Mouse (Mus musculus) ES-E14 (cell line): ENCODE results near the gene AI597479. TPM values are rescaled to one million over a fixed set of nuclear protein-coding genes. Genes with fewer than 3 reads are reported as not detected.

ENCODE experiments used
- DNase-seq: peaks from one replicate; pipeline ENCODE4 v3.0.0-alpha.2; 2013; ENCODE audit warnings: low read depth, low spot score
- H3K27ac ChIP-seq: 2 replicates; pipeline ENCODE4 v1.5.1; 2012; ENCODE audit warnings: low read depth, mild to moderate bottlenecking, low read length, moderate library complexity, mixed read lengths; ENCODE audit not compliant: poor library complexity, insufficient read depth, severe bottlenecking
- H3K36me3 ChIP-seq: 2 replicates; pipeline ENCODE4 v1.6.1; 2012; ENCODE audit warnings: mild to moderate bottlenecking, low read length, moderate library complexity, mixed read lengths; ENCODE audit not compliant: control insufficient read depth, poor library complexity, insufficient read depth, severe bottlenecking
- H3K4me1 ChIP-seq, 2 experiments: fragments of 150-350 bp in 1 of 2; sonication (generic) in 1 of 2; 2 replicates each; pipeline ENCODE4 v1.6.1; 2012; ENCODE audit warnings: low read length in 2 of 2, mild to moderate bottlenecking in 1 of 2, mixed read lengths in 1 of 2; ENCODE audit not compliant: control insufficient read depth in 2 of 2, insufficient read depth in 2 of 2, poor library complexity in 1 of 2
- H3K4me3 ChIP-seq, 2 experiments: fragments of 150-350 bp in 1 of 2; sonication (generic) in 1 of 2; 2 replicates each; pipeline ENCODE4 v1.5.1; 2012; ENCODE audit warnings: low read length in 2 of 2, low read depth in 1 of 2, mild to moderate bottlenecking in 1 of 2, mixed read lengths in 1 of 2; ENCODE audit not compliant: insufficient read depth in 1 of 2, poor library complexity in 1 of 2, severe bottlenecking in 1 of 2
- H3K9ac ChIP-seq: 2 replicates; pipeline ENCODE4 v1.6.1; 2012; ENCODE audit warnings: low read depth, mild to moderate bottlenecking, low read length, mixed read lengths; ENCODE audit not compliant: poor library complexity, insufficient read depth, severe bottlenecking
- H3K9me3 ChIP-seq: fragments of 150-350 bp; sonication (generic); 2 replicates; pipeline ENCODE4 v1.6.1; 2012; ENCODE audit warnings: low read depth, mild to moderate bottlenecking, low read length; ENCODE audit not compliant: control insufficient read depth, insufficient read depth
- CHD2 ChIP-seq: IDR thresholded peaks from 2 replicates; pipeline ENCODE4 v1.6.1; 2014; ENCODE audit warnings: mild to moderate bottlenecking, low read depth, low read length, inconsistent platforms
- HCFC1 ChIP-seq: IDR thresholded peaks from 2 replicates; pipeline ENCODE4 v1.6.1; 2012; ENCODE audit warnings: low read length, inconsistent platforms, borderline replicate concordance; ENCODE audit not compliant: insufficient read depth
- MAFK ChIP-seq: IDR thresholded peaks from 2 replicates; pipeline ENCODE4 v1.6.1; 2014; ENCODE audit warnings: mild to moderate bottlenecking, low read depth, low read length, inconsistent platforms; ENCODE audit not compliant: insufficient read depth
- ZC3H11A ChIP-seq: IDR thresholded peaks from 2 replicates; pipeline ENCODE4 v1.6.1; 2012; ENCODE audit warnings: low read depth, mild to moderate bottlenecking, inconsistent platforms, low read length, borderline replicate concordance
- ZNF384 ChIP-seq: IDR thresholded peaks from 2 replicates; pipeline ENCODE4 v1.6.1; 2012; ENCODE audit warnings: low read depth, low read length, inconsistent platforms
- in situ Hi-C, 2 experiments: fragments of 600-800 bp; cut with MboI; formaldehyde crosslinking; loops; one replicate each; pipeline ENCODE4 v1.15.1; 2025; ENCODE audit warnings: low sequenced_read_pairs in 2 of 2, inconsistent platforms in 1 of 2; ENCODE audit not compliant: unreplicated experiment in 2 of 2
- total RNA-seq: library from RNA; depleted of rRNA; stranded (reverse); fragments of 300-350 nt; gene quantifications from 2 replicates; pipeline ENCODE4 v1.2.3, GENCODE M21; 2012

The AI597479 gene
- total RNA-seq, 1 experiment = 14.1 TPM

DNA sequence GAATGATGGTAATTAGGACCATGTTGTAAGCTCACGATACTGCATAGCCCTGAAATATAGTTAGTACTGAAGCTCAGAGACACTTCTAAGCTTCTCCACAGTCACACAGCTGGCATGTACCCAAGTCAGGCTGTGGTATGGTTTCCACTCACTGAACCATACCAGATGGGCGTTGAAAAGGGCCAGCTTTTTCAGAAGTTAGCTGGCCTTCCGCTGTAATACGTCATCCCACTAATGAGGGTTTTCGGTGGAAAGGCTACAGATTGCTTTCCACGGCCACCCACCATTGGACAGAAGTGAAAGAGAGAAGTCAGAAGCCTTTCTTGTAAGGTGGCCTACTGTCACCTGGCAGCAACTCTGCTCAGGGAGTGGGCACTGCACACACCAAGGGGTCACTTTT lies 44.3 kb downstream of the AI597479 start:
- Histone ChIP-seq H3K9me3 (no peaks in the 10 kb centered on the region), H3K4me3 (no peak overlapping the region), H3K4me1 (peaks cover 0 to 2% of the 10 kb centered on the region in 2 experiments; a peak in 1 of 4 replicates), H3K36me3 (0 out of 2 replicates have a peak, but pooled peaks cover 2% of the 10 kb centered on the region), H3K27ac (no peak overlapping the region), H3K9ac (no peak overlapping the region)
- DNase-seq = no peak
- TF ChIP-seq ZC3H11A = no peak
- TF ChIP-seq CHD2 = no peak
- TF ChIP-seq HCFC1 = no peak
- TF ChIP-seq MAFK = no peak
- no peak for TF ChIP-seq ZNF384
- in situ Hi-C loops = loop anchor here in 1 of 2 experiments (10.0 kb wide), 1 partner anchor 122 kb away; no protein-coding TSS in a partner anchor

DNA sequence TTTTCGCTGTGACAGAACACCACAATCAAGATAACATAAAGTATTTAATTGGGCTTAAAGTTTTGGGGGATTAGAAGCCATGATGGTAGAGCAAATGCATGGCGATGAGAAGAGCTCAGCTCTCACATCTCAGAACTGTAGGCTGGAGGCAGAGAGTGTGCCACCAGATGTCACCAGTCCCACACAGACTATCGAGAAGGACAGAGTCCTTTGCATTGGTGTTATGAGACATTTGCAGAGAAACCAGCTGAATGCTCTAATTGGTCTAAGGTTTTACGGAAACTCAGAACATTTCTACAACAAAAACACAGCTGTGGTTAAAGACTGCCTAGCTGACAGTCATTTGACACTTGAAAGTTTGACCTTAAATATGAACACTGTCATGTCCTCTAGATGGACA lies 44.8 kb downstream of the AI597479 start:
- Histone ChIP-seq H3K4me1 (peaks cover 0 to 2% of the 10 kb centered on the region in 2 experiments; a peak in 1 of 4 replicates), H3K9me3 (no peaks in the 10 kb centered on the region), H3K36me3 (0 out of 2 replicates have a peak, but pooled peaks cover 2% of the 10 kb centered on the region), H3K9ac (no peak overlapping the region), H3K4me3 (no peak overlapping the region), H3K27ac (no peak overlapping the region)
- no peak for TF ChIP-seq ZC3H11A
- no peak for TF ChIP-seq ZNF384
- TF ChIP-seq MAFK = no peak
- TF ChIP-seq HCFC1 = no peak
- no peak for TF ChIP-seq CHD2
- DNase-seq = no peak
- in situ Hi-C loops = loop anchor here in 1 of 2 experiments (10.0 kb wide), 1 partner anchor 122 kb away; no protein-coding TSS in a partner anchor

DNA sequence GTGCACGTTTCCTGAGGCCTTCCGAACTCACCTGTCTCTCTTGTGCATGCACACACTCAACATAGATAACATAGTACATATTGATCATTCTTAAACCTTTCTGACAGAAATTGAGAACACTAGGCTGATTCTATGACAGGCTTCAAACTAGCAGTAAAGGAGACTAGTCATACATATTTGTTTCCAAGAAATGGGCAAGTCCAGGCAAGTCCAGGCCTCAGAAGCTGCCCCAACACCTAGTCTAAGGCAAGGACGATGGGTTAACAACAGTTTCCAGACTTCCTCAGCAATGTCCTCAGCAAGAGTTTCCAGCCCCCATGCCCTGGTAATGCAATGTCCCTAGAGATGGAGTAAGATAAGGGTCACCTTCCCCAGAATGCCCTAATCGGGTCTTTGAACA lies 45.3 kb downstream of the AI597479 start:
- H3K9me3 ChIP-seq = no peaks in the 10 kb centered on the region
- in situ Hi-C loops = loop anchor here in 1 of 2 experiments (10.0 kb wide), 1 partner anchor 121 kb away; no protein-coding TSS in a partner anchor
- H3K4me3 ChIP-seq = no peak overlapping the region
- H3K36me3 ChIP-seq = 0 out of 2 replicates have a peak, but pooled peaks cover 2% of the 10 kb centered on the region
- no peak overlapping the region; the same call in 1 of the 2 replicates for H3K27ac ChIP-seq
- no peaks in the 10 kb centered on the region for H3K4me1 ChIP-seq
- DNase-seq = no peak
- no peak overlapping the region for H3K9ac ChIP-seq
- TF ChIP-seq HCFC1 (no peak), ZNF384 (no peak), MAFK (no peak), CHD2 (no peak), ZC3H11A (no peak)

DNA sequence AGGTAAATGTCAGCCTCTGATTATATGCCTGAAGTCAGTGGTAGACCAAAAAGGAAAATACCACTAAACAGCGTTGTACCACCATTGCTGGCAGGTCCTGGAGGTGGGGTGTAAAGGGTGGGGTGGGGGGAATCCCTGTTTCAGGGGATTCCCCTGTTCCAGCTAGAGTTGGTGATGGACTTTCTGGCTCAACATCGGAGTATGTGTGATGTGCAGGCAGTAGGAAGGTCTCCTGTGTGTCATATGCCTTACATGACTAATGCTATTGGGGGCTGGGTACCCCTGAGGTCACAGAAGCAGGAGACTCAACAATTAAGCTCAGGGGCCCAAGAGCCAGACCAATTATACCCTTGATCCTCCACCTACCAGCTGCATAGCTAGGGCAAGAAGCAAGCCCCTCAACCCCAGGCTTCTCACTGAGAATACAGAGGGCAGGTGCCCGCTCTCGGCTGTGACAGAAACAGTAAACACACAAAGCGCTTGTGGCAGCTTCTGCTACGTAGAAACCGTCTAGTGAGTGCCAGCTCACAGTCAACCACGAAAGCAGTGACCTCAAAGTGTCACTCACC lies 45.9 kb downstream of the AI597479 start:
- in situ Hi-C loops = loop anchor here in 1 of 2 experiments (10.0 kb wide), 1 partner anchor 120 kb away; no protein-coding TSS in a partner anchor
- Histone ChIP-seq H3K4me1 (no peaks in the 10 kb centered on the region), H3K9ac (no peak overlapping the region), H3K4me3 (no peak overlapping the region), H3K27ac (no peak overlapping the region), H3K9me3 (no peaks in the 10 kb centered on the region), H3K36me3 (0 out of 2 replicates have a peak, but pooled peaks cover 2% of the 10 kb centered on the region)
- TF ChIP-seq ZC3H11A (no peak), MAFK (no peak), ZNF384 (no peak), CHD2 (no peak), HCFC1 (no peak)
- no peak for DNase-seq
